Mouse (Mus musculus): Measurements from ENCODE around the gene Pigb.
A peak's percentile ranks its signal among the peaks of the same experiment; 100 is the strongest.

Pigb gene

GRCm38 (mm10) chr9:72992576-72992975 lies 47.6 kb downstream of the Pigb start:
- DNase-seq (ENCODE audit: low spot score in 2 of 2) = no peak

DNA sequence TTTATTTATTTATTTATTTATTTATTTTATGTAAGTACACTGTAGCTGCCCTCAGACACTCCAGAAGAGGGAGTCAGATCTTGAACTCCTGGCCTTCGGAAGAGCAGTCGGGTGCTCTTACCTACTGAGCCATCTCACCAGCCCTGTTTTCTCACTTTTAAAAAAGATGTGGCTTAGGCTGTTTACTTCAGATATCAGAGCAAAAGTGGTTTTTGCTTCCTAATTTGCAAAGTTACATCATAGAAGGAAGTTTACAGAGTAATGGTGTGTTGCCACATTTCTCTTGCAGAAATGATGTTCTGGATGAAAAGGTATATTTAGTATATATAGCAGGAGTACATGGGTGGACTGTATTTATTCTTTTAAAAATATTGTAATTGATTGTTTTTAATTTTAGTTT lies 48.8 kb downstream of the Pigb start:
- DNase-seq (ENCODE audit: low spot score in 2 of 2) = no peak

DNA sequence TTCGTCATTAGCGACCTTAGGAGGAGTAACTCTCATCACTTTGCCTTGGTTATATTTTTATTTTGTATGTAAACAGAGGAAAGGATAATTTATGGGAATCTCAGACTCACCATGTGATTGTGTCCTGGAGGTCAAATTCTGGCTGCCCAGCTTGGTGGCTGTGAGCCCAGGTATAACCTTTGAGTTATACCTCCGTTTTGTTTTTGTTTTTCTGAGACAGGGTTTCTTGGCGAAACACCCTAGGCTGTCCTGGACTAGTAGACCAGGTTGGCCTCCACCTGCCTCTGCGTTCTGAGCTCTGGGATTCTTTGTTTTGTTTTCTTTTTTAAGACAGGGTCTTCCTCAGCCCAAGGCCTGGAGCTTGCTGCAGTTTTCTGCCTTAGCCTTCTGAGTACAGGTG lies 51.5 kb downstream of the Pigb start:
- DNase-seq (ENCODE audit: low spot score in 2 of 2) = no peak

DNA sequence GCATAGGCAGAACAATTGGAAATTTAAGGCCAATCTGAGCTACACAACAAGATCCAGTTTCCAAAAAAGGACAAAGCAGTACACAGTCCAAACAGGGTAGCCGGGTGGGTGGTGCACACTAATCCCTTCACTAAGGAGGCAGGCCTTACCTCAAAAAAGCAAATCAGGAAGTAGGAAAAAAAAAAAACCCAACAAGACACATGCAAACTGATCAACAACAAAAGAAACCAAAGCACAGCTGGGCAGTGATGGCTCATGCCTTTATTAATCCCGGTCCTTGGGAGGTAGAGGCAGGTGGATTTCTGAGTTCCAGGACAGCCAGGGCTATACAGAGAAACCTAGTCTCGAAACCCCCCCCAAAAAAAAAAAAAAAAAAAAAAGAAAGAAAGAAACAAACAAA lies 52.5 kb downstream of the Pigb start:
- DNase-seq (ENCODE audit: low spot score in 2 of 2) = no peak

DNA sequence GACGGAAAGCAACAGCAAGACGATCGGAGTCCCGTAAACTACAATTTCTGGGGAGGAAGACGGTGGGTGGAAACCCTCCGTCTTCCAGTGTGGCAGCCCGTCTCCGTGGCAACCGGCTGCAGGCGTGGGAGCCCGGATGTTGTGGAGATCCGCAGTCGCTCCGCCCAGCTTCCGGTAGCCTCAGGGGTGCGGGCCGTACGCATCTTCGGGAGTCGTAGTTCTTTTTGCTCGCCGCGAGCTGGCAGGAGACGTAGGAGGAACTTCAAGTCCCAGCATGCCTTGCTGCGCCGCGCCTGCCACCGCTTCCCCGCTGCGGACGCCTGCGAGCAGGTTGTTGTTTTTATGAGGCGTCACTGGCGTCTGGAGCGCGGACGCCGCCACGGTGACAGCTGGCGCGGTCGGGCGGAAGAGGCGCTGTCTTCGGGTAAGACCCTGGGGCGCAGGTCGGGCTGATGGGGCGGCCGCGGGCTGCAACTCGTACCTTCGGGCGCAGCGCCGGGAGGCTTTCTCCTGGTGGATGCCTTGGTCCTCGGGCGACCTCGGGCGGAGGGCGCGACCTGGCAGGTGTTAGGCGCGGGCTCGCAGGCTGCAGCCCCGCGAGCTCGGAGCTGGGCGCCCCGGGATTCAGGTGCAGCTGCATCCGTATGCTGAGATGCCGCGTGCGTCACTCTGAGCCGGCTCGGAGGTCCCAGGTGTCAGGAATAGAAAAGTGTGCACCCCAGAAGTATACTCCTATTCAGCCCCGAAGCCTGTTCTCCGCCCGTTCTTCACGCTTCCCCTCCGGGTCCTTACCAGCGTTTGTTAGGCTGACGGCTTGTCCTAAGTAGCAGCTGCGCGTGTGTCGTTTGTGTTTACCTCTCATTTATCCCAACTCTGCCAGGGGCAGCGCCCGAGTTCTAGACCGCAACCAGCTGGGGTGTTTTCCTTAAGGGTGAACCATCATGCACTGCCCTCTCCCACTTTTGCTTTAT lies 54.6 kb downstream of the Pigb start, which contains the start of the genes Ccpg1os and Ccpg1:
Gene Ccpg1os (minus strand): TSS at position 133 of the 971 bp plus-strand sequence.
Gene Ccpg1 (plus strand): TSS at position 180 of the 971 bp plus-strand sequence.
- peak; percentile 94 to 95 for DNase-seq (ENCODE audit: low spot score in 2 of 2)

DNA sequence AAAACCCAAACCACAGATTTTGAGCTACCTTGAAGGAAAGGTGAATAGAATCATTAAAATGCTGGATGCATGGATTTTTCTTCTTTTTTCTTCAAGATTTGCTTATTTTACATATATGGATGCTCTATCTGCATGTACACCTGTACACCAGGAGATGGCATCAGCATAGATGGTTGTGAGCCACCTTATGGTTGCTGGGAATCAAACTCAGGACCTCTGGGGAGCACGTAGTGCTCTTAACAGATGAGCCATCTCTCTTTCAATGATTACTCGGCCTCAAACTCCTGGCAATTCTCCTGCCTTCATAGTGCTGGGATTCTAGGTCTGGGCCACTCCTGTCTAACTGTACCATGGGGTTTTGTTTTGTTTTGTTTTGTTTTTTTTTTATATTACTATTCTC lies 57.1 kb downstream of the Pigb start:
- DNase-seq (ENCODE audit: low spot score in 2 of 2) = no peak

- DNase-seq (ENCODE audit: low spot score in 2 of 2) = no peak
These were observed 64.9 kb downstream of the Pigb start for GRCm38 (mm10) chr9:72975242-72975641.

DNA sequence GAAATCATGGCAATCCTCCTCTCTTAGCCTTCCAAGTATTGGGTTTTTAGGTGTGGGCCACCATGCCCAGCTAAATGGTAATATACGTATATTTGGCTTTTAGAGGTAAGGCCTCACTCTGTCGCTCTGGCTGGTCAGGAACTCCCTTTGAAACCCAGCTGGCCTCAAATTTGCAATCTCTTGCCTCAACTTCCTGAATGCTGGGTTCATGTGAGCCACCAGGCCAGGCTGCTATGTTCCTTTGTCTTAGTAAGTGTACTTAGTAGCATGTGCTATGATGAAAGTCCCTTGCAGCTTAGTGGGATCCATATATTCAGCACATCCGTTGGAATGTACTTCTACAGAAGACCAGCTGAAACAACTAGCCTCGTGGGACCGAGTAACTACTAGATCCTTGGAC lies 65.4 kb downstream of the Pigb start:
- no peak for DNase-seq (ENCODE audit: low spot score in 2 of 2)

- DNase-seq (ENCODE audit: low spot score in 2 of 2) = no peak
These were observed 67.2 kb downstream of the Pigb start for GRCm38 (mm10) chr9:72972984-72973383.

DNA sequence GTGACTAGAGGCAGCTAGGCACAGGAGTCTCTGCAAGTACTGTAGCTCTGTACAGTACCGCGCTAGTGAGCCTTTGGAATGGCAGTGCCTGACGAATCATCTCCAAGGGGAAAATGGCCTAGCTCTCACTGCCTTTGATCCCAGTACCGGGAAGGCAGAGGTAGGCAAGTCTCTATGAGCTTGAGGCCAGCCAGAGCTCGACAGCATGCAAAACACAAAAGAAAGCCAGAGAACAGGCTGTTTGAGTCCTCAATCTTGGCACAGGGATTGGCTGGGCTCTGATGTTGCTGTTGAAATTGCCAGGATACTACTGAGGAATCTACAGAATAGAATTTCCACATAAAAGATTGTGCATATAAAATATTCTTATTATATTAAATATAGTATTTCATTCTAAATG lies 67.7 kb downstream of the Pigb start:
- DNase-seq (ENCODE audit: low spot score in 2 of 2) = no peak

DNA sequence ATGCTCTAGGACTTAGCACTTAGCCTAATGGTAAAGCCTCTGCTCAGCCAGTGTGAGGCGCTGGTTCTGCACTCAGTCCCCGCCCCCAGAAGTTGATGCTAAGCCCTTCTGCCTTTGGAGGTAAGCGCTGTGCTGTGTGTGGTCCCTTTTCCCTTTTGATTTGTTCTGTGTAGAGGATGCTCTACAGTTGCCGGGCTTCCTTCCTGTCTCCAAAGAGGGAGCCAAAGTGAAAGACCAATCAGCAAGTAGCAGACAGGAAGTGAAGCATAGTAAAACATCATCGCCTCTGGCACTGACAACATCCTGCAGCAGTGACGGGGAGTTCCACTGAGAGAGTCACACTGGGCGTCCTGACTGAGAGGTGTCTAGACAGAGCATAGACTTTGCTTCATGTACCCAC lies 70.3 kb downstream of the Pigb start:
- no peak for DNase-seq (ENCODE audit: low spot score in 2 of 2)

DNA sequence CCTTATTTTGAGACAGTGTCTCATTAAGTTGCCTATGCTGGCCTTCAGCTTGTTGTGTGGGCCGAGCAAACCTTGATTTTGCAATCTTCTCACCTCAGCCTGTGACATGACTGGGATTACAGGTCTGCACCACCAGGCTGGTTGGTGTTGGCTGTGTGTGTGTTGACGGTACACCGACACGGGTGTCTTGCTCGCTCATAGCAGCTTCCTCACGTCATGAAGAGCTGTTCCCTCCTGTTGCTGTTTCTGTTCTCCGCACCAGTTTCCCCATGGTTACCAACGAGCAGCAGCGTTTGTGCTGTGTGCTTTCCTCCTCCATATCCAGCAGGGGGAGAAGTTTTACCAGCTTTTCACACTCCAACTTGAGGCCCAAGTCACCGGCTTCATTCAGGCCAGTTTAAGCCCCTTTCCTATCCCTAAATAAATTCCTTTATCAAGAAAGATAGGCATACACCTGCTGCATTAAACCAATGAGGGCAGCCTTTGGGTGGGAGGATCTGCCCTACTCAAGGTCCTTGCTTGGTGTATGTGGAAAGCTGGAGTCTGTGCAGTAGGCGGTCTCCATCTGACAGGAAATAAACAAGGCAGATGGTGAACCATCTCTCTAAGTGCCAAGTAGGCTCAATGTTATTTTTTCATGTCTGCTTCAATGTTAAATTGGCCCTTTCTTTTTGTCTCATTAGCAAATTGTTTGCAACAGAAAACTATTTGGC lies 71.7 kb downstream of the Pigb start:
- peak in 1 of 2 experiments; percentile 32 for DNase-seq (ENCODE audit: low spot score in 2 of 2)

DNA sequence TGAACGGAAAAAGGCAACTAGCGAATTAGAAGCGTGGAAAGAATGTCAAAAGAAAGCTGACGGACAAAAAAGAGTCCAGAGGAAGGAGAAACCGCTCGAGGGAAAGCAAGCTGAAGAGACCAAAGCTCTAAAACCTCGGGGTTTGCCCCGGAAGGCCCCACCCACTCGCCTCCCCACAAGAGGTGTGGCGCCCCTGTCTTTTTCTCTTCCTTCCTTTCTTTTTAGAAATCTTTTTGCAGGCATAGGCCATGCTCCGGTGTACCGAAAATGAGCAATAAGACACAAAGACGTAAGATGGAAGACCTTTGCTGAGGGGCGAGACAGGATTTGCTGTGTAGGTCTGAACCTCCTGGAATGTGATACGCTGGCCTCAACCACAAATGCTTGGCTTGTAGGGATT lies 78.2 kb downstream of the Pigb start:
- peak in 1 of 2 experiments; percentile 38 for DNase-seq (ENCODE audit: low spot score in 2 of 2)

DNA sequence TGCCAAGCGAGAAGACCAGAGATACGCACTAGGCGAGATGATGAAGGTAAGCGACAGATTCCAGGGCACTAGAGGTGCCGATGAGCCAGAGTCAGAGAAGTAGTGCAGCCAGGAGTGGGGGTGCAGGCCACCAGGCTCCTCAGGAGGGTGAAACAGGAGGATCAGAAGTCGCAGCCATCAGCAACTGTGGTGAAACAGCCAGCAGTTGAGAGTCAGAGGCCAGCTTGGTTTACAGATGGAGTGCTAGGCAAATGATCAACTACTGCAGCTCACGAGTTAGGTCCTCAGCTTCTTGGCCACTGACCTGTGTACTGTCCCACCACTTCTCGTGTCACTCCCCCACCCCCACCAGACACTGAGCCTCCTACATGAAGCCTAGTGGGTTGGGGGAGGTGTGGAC lies 78.8 kb downstream of the Pigb start:
- DNase-seq (ENCODE audit: low spot score in 2 of 2) = no peak

GRCm38 (mm10) chr9:72958521-72959450 lies 81.4 kb downstream of the Pigb start, which contains the start of the genes Dyx1c1 and Gm44503:
Gene Dyx1c1 (plus strand): TSS chr9:72958785.
Gene Gm44503 (plus strand): TSS chr9:72958852.
- DNase-seq (ENCODE audit: low spot score in 2 of 2) = peak; percentile 64 to 81

Data from spleen, postnatal 4 days (tissue).